Mouse (Mus musculus): ENCODE measurements around the gene 4930550C14Rik.

DNA sequence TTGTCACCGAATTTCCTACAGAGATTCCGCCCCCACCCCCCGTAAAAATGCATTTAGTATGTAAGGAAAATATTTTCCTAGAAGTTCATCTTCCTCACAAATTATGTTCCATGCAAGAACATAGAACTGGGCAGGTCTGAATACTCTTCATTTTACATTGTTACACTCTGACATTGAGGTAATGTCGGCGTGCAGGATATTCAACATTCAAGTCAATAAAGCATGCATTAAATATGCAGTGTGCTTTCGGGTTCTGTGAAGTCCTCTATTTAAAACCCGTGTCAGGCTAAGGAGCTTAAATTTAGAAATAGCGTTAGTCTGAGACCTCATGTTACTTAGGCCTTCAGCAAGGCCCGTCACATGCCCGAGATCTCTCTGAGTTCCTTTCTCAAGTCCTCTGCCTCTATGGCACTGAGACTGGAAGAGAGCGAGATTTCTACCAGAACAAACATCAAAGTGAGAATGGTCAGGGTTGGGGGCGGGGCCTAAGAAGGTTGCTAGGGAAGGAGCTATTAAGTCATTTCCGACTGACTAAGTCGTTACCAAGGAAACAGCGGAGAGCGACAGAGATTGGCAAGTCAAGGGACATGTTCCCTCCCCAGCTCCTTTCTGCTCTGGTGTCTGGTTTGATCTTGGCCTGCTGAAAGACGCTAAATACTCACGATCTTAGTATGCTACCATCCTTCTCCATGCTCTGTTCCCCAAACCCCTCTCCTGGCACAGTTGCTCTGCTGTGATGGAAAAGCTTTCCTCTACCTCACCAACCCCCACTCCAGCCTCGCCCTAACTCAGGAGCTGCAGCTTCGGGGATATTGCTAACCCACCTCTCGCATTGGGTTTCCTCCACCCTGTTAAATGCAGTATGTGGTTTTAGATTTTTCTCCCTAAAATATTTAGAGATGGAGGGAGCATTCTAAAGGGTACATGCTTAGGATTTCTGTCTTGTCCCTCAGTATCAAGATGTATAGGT lies 2.9 kb downstream of the 4930550C14Rik start:
- no peak for TF ChIP-seq MAFK (IDR thresholded peaks at IDR 0.05; ENCODE audit: insufficient read depth, low read depth, low read length)
- 0 out of 2 replicates have a peak, but pooled peaks have one; percentile 16 for TF ChIP-seq HCFC1 (IDR thresholded peaks at IDR 0.05; ENCODE audit: borderline replicate concordance, insufficient read depth, low read length)
- no peak for TF ChIP-seq ZNF384 (IDR thresholded peaks at IDR 0.05; ENCODE audit: low read depth, low read length)
- TF ChIP-seq ZC3H11A (IDR thresholded peaks at IDR 0.05; ENCODE audit: borderline replicate concordance, low read depth, low read length): no peak
- no peak for TF ChIP-seq CHD2 (IDR thresholded peaks at IDR 0.05; ENCODE audit: low read depth, low read length)

All from ES-E14 (cell line).